Mouse (Mus musculus) layer of hippocampus, postnatal 36 days (tissue): ENCODE data around the gene Qprt. TPM values are rescaled to one million over a fixed set of nuclear protein-coding genes. Genes with fewer than 3 reads are reported as not detected.

Experiments used
- total RNA-seq, 2 experiments: library from RNA; stranded (reverse); gene quantifications; 2 replicates each; pipeline ENCODE4 v1.2.3; 2021

The Qprt gene
- total RNA-seq, 2 experiments from 2014 or later, result 0.32 to 0.66 TPM

Other genes starting within 250 kb of the Qprt start
- gene Taok2, start 237.5 kb downstream of the Qprt start, total RNA-seq, result 100 to 1,000 TPM; 151 to 165 TPM
- gene Tmem219, start 199.3 kb downstream of the Qprt start, total RNA-seq, result 10 to 100 TPM; 23.2 to 23.8 TPM
- gene Kctd13, start 193.3 kb downstream of the Qprt start, total RNA-seq, result 100 to 1,000 TPM; 161 to 171 TPM
- gene Asphd1, start 172.6 kb downstream of the Qprt start, total RNA-seq, result 10 to 100 TPM; 34.1 to 35.4 TPM
- gene Sez6l2, start 171.7 kb downstream of the Qprt start, total RNA-seq, result 100 to 1,000 TPM; 427 to 447 TPM
- 100 to 1,000 TPM; 159 to 164 TPM for gene Cdipt, start 146.3 kb downstream of the Qprt start, total RNA-seq
- under 1 TPM in 1 of 2 experiments, not detected in 1; 0.35 TPM for gene Cdiptos, start 146.1 kb downstream of the Qprt start, total RNA-seq
- gene Mvp, start 107.6 kb downstream of the Qprt start, total RNA-seq, result 1 to 10 TPM; 7.2 to 8.4 TPM
- under 1 TPM in 1 of 2 experiments, not detected in 1; 0.90 TPM for gene Pagr1b, start 105.7 kb downstream of the Qprt start, total RNA-seq
- gene Pagr1a, start 104.9 kb downstream of the Qprt start, total RNA-seq, result 10 to 100 TPM; 10.4 to 16.2 TPM
- 10 to 100 TPM; 68.6 to 82.2 TPM for gene Gm42742, start 101.1 kb downstream of the Qprt start, total RNA-seq
- gene Prrt2, start 101.0 kb downstream of the Qprt start, total RNA-seq, result 100 to 1,000 TPM; 229 to 233 TPM
- gene Maz, start 95.2 kb downstream of the Qprt start, total RNA-seq, result 100 to 1,000 TPM; 258 to 261 TPM
- 1 to 10 TPM; 6.9 to 7.3 TPM for gene Kif22, start 79.8 kb downstream of the Qprt start, total RNA-seq
- gene Zg16, start 34.9 kb downstream of the Qprt start, total RNA-seq, result not detected
- 1 to 10 TPM in 1 of 2 experiments, under 1 TPM in 1; 0.92 to 1.1 TPM for gene AI467606, start 30.9 kb downstream of the Qprt start, total RNA-seq
- gene Spn, start 15.6 kb upstream of the Qprt start, total RNA-seq, result under 1 TPM; 0.50 to 0.73 TPM
- gene Cd2bp2, start 73.8 kb upstream of the Qprt start, total RNA-seq, result 10 to 100 TPM; 93.9 to 95.1 TPM
- 100 to 1,000 TPM; 107 to 108 TPM for gene Tbc1d10b, start 86.2 kb upstream of the Qprt start, total RNA-seq
- 1 to 10 TPM in 1 of 2 experiments, not detected in 1; 1.1 TPM for gene Mylpf, start 86.7 kb upstream of the Qprt start, total RNA-seq
- gene Zfp553, start 110.8 kb upstream of the Qprt start, total RNA-seq, result 10 to 100 TPM; 21.0 TPM
- gene Sept1, start 110.9 kb upstream of the Qprt start, total RNA-seq, result 1 to 10 TPM; 5.2 to 5.4 TPM
- gene Zfp771, start 122.0 kb upstream of the Qprt start, total RNA-seq, result 10 to 100 TPM; 69.3 to 74.9 TPM
- gene Dctpp1, start 138.5 kb upstream of the Qprt start, total RNA-seq, result 10 to 100 TPM; 21.0 to 21.9 TPM
- 10 to 100 TPM; 36.1 to 37.2 TPM for gene Sephs2, start 151.8 kb upstream of the Qprt start, total RNA-seq
- under 1 TPM; 0.10 to 0.35 TPM for gene Itgal, start 174.0 kb upstream of the Qprt start, total RNA-seq
- gene Zfp768, start 223.4 kb upstream of the Qprt start, total RNA-seq, result 10 to 100 TPM; 10.2 to 11.4 TPM